Mouse (Mus musculus): ENCODE measurements at regions not wholly inside any gene's neighbourhood (a gene's known extent, or its start where the extent isn't known, plus 50 kb on each side); places are given as distances from the start of the nearest gene placed in this dataset.
A peak's percentile ranks its signal among the peaks of the same experiment; 100 is the strongest.

DNA sequence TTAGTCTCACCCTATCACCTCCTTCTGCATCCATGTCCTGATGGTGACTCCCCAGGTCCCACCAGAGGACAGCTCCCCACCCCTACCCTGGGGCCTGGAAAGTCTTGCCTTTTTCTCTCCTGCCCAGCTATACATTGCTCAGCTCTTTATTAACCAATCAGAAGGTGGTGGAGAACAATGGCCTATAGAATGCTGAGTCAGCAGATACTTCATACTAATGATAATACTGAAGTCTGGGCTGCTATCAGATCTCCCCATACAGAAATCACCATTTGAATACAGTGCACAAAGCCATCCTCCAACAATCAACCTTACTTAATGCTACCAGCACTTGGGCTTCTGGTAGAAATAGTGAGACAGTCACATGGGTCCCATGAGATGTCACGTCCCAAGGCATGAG lies 141.2 kb upstream of the Map3k1 start:
- H3K27ac ChIP-seq (ENCODE audit: control insufficient read depth, insufficient read depth, low read depth, low read length, poor library complexity): no peak overlapping the region
- H3K4me1 ChIP-seq (ENCODE audit: control insufficient read depth, insufficient read depth, low read length): no peaks in the 10 kb centered on the region; the same call in 1 of the 2 replicates
- TF ChIP-seq POLR2A (IDR thresholded peaks at IDR 0.05; ENCODE audit: borderline replicate concordance, control insufficient read depth, low read depth, low read length) (no peak), CTCF (IDR thresholded peaks at IDR 0.05; ENCODE audit: control insufficient read depth, insufficient read depth, low read length) (no peak)
- WGBS: 94% methylated on average over 1 of the region's 1 CpGs
- H3K4me3 ChIP-seq (replicated peaks; ENCODE audit: control insufficient read depth, low read depth, low read length): no peak overlapping the region

DNA sequence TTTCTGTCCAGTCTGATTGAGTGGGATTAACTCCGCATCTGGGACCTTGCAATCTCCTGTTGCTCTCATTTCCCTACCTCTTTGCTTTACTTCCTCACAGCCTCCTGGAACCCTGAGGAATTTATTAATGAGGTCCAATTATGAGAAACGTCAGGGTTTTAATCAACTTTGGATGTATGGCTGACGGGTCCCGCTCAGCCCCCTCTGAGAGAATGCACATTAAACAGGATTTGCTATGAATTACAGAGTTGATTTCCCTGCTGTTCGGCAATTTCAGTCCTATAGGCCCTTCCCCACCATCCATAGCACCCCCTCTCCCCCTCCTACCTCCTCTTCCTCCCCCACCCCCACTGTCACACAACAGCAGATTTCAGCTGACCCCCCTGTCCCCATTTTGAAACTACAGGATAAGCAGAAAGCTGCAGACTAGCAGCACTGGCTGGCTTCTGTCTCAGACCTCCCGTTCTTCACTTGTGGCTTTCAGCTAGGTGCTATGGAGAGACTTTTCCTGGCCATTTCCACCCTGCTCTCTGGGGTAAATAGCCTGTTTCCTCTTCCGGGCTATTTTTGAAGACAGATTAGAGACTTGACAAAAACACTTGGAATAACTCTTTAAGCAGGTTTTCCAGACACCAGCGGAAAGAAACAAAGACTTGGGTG lies 145.2 kb upstream of the Map3k1 start:
- H3K4me3 ChIP-seq (replicated peaks; ENCODE audit: control insufficient read depth, low read depth, low read length): no peak overlapping the region
- no peak for TF ChIP-seq CTCF (IDR thresholded peaks at IDR 0.05; ENCODE audit: control insufficient read depth, insufficient read depth, low read length)
- no peak for TF ChIP-seq POLR2A (IDR thresholded peaks at IDR 0.05; ENCODE audit: borderline replicate concordance, control insufficient read depth, low read depth, low read length)
- H3K27ac ChIP-seq (ENCODE audit: control insufficient read depth, insufficient read depth, low read depth, low read length, poor library complexity): no peak overlapping the region
- WGBS: 72% methylated on average over 8 of the region's 8 CpGs
- H3K4me1 ChIP-seq (ENCODE audit: control insufficient read depth, insufficient read depth, low read length): no peaks in the 10 kb centered on the region; the same call in 1 of the 2 replicates

GRCm38 (mm10) chr13:111954520-111954884 lies 145.7 kb upstream of the Map3k1 start:
- TF ChIP-seq POLR2A (IDR thresholded peaks at IDR 0.05; ENCODE audit: borderline replicate concordance, control insufficient read depth, low read depth, low read length) (no peak), CTCF (IDR thresholded peaks at IDR 0.05; ENCODE audit: control insufficient read depth, insufficient read depth, low read length) (no peak)
- Histone ChIP-seq H3K4me3 (replicated peaks; ENCODE audit: control insufficient read depth, low read depth, low read length) (no peak overlapping the region), H3K4me1 (ENCODE audit: control insufficient read depth, insufficient read depth, low read length) (no peaks in the 10 kb centered on the region; the same call in 1 of the 2 replicates), H3K27ac (ENCODE audit: control insufficient read depth, insufficient read depth, low read depth, low read length, poor library complexity) (no peak overlapping the region; the same call in 1 of the 2 replicates)
- WGBS: 24% methylated on average over 6 of the region's 6 CpGs

DNA sequence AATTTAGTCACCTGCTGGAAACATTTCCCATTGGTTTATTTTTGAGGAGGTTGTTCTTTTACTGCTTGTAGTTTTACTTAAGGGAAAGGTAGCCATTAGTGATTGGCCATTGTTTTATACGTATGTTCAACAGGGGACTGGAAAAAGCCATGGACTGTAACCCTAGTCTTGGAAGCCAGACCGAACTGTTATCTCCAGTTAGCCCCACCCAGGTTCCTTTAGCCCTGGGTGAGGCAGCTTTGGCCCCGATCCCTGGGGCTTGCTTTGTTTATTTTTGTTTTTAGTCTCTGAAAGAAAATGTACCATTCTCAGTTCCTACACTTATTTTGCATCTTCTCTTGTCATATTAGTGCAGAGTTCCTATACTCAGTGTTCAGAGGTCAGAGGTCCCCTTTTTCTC lies 148.3 kb upstream of the Map3k1 start:
- 63% methylated on average over 3 of the region's 3 CpGs for WGBS
- Histone ChIP-seq H3K4me1 (ENCODE audit: control insufficient read depth, insufficient read depth, low read length) (no peaks in the 10 kb centered on the region; the same call in 1 of the 2 replicates), H3K4me3 (replicated peaks; ENCODE audit: control insufficient read depth, low read depth, low read length) (no peak overlapping the region), H3K27ac (ENCODE audit: control insufficient read depth, insufficient read depth, low read depth, low read length, poor library complexity) (no peak overlapping the region)
- no peak for TF ChIP-seq CTCF (IDR thresholded peaks at IDR 0.05; ENCODE audit: control insufficient read depth, insufficient read depth, low read length)

DNA sequence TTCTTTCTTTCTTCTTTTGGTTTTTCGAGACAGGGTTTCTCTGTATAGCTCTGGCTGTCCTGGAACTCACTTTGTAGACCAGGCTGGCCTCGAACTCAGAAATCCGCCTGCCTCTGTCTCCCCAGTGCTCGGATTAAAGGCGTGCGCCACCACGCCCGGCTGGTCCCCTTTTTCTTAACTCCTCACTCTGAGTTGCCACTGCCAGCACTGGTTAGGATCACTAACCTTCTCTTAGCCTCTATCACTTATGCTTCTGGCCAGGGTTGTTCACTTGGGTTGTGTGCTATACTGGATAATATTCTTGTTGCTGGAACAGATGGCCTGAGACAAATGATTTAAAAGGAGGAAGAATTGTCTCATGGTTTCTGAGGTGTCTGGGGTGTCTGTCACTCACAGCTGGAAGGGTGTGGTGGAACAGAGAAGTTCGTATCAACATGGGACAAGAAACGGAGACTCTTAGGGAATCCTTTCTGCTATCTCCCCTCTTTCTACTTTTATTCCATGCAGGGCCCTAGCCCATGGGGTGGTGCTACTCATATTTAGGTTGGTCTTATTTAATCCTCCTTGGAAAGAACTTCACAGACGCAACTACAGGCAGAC lies 149.0 kb upstream of the Map3k1 start:
- no peaks in the 10 kb centered on the region; the same call in 1 of the 2 replicates for H3K4me1 ChIP-seq (ENCODE audit: control insufficient read depth, insufficient read depth, low read length)
- 79% methylated on average over 11 of the region's 11 CpGs for WGBS
- no peak overlapping the region for H3K4me3 ChIP-seq (replicated peaks; ENCODE audit: control insufficient read depth, low read depth, low read length)
- TF ChIP-seq CTCF (IDR thresholded peaks at IDR 0.05; ENCODE audit: control insufficient read depth, insufficient read depth, low read length) (no peak), POLR2A (IDR thresholded peaks at IDR 0.05; ENCODE audit: borderline replicate concordance, control insufficient read depth, low read depth, low read length) (no peak)
- H3K27ac ChIP-seq (ENCODE audit: control insufficient read depth, insufficient read depth, low read depth, low read length, poor library complexity): peak overlapping the region; percentile 56

- Histone ChIP-seq H3K4me3 (replicated peaks; ENCODE audit: control insufficient read depth, low read depth, low read length) (no peak overlapping the region), H3K27ac (ENCODE audit: control insufficient read depth, insufficient read depth, low read depth, low read length, poor library complexity) (peak overlapping the region; percentile 36; the same call in 1 of the 2 replicates), H3K4me1 (ENCODE audit: control insufficient read depth, insufficient read depth, low read length) (no peaks in the 10 kb centered on the region; the same call in 1 of the 2 replicates)
- 88% methylated on average over 1 of the region's 1 CpGs for WGBS
- TF ChIP-seq CTCF (IDR thresholded peaks at IDR 0.05; ENCODE audit: control insufficient read depth, insufficient read depth, low read length) (no peak), POLR2A (IDR thresholded peaks at IDR 0.05; ENCODE audit: borderline replicate concordance, control insufficient read depth, low read depth, low read length) (no peak)
Measured at GRCm38 (mm10) chr13:111958421-111958820, 149.6 kb upstream of the Map3k1 start.

DNA sequence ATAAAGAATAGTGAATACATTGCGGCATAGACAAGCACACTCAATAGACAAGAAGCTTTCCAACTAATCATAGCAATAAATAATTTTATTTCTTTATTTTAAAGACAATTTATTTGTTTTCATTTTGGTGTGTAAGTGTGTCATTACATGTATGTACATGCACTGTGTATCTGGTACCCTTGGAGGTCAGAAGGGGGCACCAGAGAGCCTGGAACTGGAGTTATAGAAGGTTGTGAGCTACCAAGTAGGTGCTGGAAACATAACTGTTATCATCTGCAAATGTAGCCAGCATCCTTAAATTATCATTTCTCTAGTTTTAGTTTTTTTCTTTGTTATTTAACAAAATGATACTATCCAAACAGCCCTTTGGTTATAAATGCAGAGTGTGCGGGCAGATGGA lies 151.2 kb upstream of the Map3k1 start:
- no peaks in the 10 kb centered on the region for H3K4me1 ChIP-seq (ENCODE audit: control insufficient read depth, insufficient read depth, low read length)
- no peak overlapping the region for H3K4me3 ChIP-seq (replicated peaks; ENCODE audit: control insufficient read depth, low read depth, low read length)
- no peak for TF ChIP-seq CTCF (IDR thresholded peaks at IDR 0.05; ENCODE audit: control insufficient read depth, insufficient read depth, low read length)
- no peak for TF ChIP-seq POLR2A (IDR thresholded peaks at IDR 0.05; ENCODE audit: borderline replicate concordance, control insufficient read depth, low read depth, low read length)
- over 99% methylated on average over 2 of the region's 2 CpGs for WGBS
- H3K27ac ChIP-seq (ENCODE audit: control insufficient read depth, insufficient read depth, low read depth, low read length, poor library complexity): no peak overlapping the region

- H3K4me3 ChIP-seq (replicated peaks; ENCODE audit: control insufficient read depth, low read depth, low read length): no peak overlapping the region
- WGBS: 83% methylated on average over 6 of the region's 6 CpGs
- H3K27ac ChIP-seq (ENCODE audit: control insufficient read depth, insufficient read depth, low read depth, low read length, poor library complexity): no peak overlapping the region
- TF ChIP-seq POLR2A (IDR thresholded peaks at IDR 0.05; ENCODE audit: borderline replicate concordance, control insufficient read depth, low read depth, low read length) (no peak), CTCF (IDR thresholded peaks at IDR 0.05; ENCODE audit: control insufficient read depth, insufficient read depth, low read length) (no peak)
- H3K4me1 ChIP-seq (ENCODE audit: control insufficient read depth, insufficient read depth, low read length): no peaks in the 10 kb centered on the region; the same call in 1 of the 2 replicates
Measured at GRCm38 (mm10) chr13:111961423-111961822, 152.6 kb upstream of the Map3k1 start.
